In genomic region chr11:115292631-115293375, GRCm38 (mm10) we compare ENCODE assay signal across 17 mouse cellular contexts. TPM values are rescaled to one million over a fixed set of nuclear protein-coding genes. Genes with fewer than 3 reads are reported as not detected.
DNase-seq lines count a peak whose midpoint lies in the region; ATAC-seq lines count a peak whose summit lies in the region.
"Had no signal": no experiment of that assay in that cellular context is flagged by ENCODE, and none has a peak within 500 bp of the region (broad histone marks: within the 10 kb centered on the region; RNA-seq: fewer than 3 reads in every experiment).

No protein-coding gene starts in this region.

- 0 out of 2 replicates have a peak overlapping the region, but pooled peaks have one; percentile 39 for H3K27ac ChIP-seq in lung, embryonic 15.5 days
- peak overlapping the region; percentile 82 for H3K27ac ChIP-seq in stomach, embryonic 16.5 days (ENCODE audit: low read length)
- H3K27ac ChIP-seq in forebrain, embryonic 16.5 days (ENCODE audit: low read length) = no peak overlapping the region
- H3K27ac ChIP-seq: embryonic facial prominence, embryonic 10.5 days; forebrain, embryonic 10.5 days; heart, embryonic 15.5 days had no signal

- H3K9ac ChIP-seq in lung, embryonic 15.5 days = no peak overlapping the region
- H3K9ac ChIP-seq in stomach, embryonic 16.5 days (ENCODE audit: low read length) = no peak overlapping the region
- H3K9ac ChIP-seq in forebrain, embryonic 16.5 days (replicated peaks; ENCODE audit: low read depth, low read length) = no peak overlapping the region
- H3K9ac ChIP-seq: heart, embryonic 15.5 days had no signal

- H3K4me3 ChIP-seq in lung, embryonic 15.5 days = no peak overlapping the region
- H3K4me3 ChIP-seq in stomach, embryonic 16.5 days (replicated peaks; ENCODE audit: low read length) = no peak overlapping the region
- H3K4me3 ChIP-seq in forebrain, embryonic 16.5 days (replicated peaks; ENCODE audit: low read length) = no peak overlapping the region
- H3K4me3 ChIP-seq: embryonic facial prominence, embryonic 10.5 days; forebrain, embryonic 10.5 days; heart, embryonic 15.5 days; megakaryocyte, embryonic 14.5 days had no signal

- DNase-seq in adrenal gland, adult (ENCODE audit: inconsistent age in 2 of 2, low spot score in 1 of 2) = peak; percentile 66 to 78
- DNase-seq in adrenal gland, adult 18-20 months (ENCODE audit: low spot score in 2 of 2) = no peak
- DNase-seq in lung, postnatal 14 days = no peak
- DNase-seq in kidney, postnatal 4 days = peak; percentile 28 to 47
- DNase-seq in spleen, postnatal 4 days (ENCODE audit: low spot score in 2 of 2) = no peak
- DNase-seq: cerebellum, adult 9-11 months; gastrocnemius, postnatal 10 days; left cerebral cortex, postnatal 4 days; thymus, postnatal 4 days had no signal

- H3K4me2 ChIP-seq in lung, embryonic 15.5 days = no peak overlapping the region
- 0 out of 2 replicates have a peak overlapping the region, but pooled peaks have one; percentile 3 for H3K4me2 ChIP-seq in stomach, embryonic 16.5 days (ENCODE audit: low read depth, low read length)
- no peak overlapping the region for H3K4me2 ChIP-seq in forebrain, embryonic 16.5 days (ENCODE audit: low read length)
- H3K4me2 ChIP-seq: heart, embryonic 15.5 days had no signal

- no peaks in the 10 kb centered on the region for H3K36me3 ChIP-seq in lung, embryonic 15.5 days
- no peaks in the 10 kb centered on the region for H3K36me3 ChIP-seq in stomach, embryonic 16.5 days (ENCODE audit: control insufficient read depth, insufficient read depth, low read length)
- no peaks in the 10 kb centered on the region for H3K36me3 ChIP-seq in forebrain, embryonic 16.5 days (ENCODE audit: control insufficient read depth, insufficient read depth)
- H3K36me3 ChIP-seq: embryonic facial prominence, embryonic 10.5 days; forebrain, embryonic 10.5 days; heart, embryonic 15.5 days had no signal

- ATAC-seq in lung, embryonic 15.5 days (ENCODE audit: borderline replicate concordance, extremely low read depth, low FRiP score, low TSS enrichment) = no peak
- peak; percentile 22; the same call in 1 of the 2 replicates for ATAC-seq in stomach, embryonic 16.5 days (ENCODE audit: insufficient read depth, low FRiP score)
- no peak for ATAC-seq in forebrain, embryonic 16.5 days

- H3K27me3 ChIP-seq in lung, embryonic 15.5 days = peaks cover 17% of the 10 kb centered on the region
- 0 out of 2 replicates have a peak, but pooled peaks cover 5% of the 10 kb centered on the region for H3K27me3 ChIP-seq in stomach, embryonic 16.5 days (ENCODE audit: control insufficient read depth, insufficient read depth, low read length)
- no peaks in the 10 kb centered on the region for H3K27me3 ChIP-seq in forebrain, embryonic 16.5 days (replicated peaks; ENCODE audit: control insufficient read depth, insufficient read depth, low read length)

- peaks cover 38% of the 10 kb centered on the region for H3K4me1 ChIP-seq in lung, embryonic 15.5 days
- H3K4me1 ChIP-seq in stomach, embryonic 16.5 days (ENCODE audit: control insufficient read depth, insufficient read depth, low read length) = peaks cover 37% of the 10 kb centered on the region
- peaks cover 8% of the 10 kb centered on the region; the same call in 1 of the 2 replicates for H3K4me1 ChIP-seq in forebrain, embryonic 16.5 days (replicated peaks; ENCODE audit: control insufficient read depth, insufficient read depth, low read length)

- 42% methylated on average over 14 of the region's 14 CpGs for WGBS in lung, embryonic 15.5 days
- 44% methylated on average over 14 of the region's 14 CpGs for WGBS in stomach, embryonic 16.5 days
- WGBS in forebrain, embryonic 16.5 days = 69% methylated on average over 14 of the region's 14 CpGs

- H3K9me3 ChIP-seq in lung, embryonic 15.5 days = no peaks in the 10 kb centered on the region
- H3K9me3 ChIP-seq in stomach, embryonic 16.5 days (replicated peaks; ENCODE audit: control insufficient read depth, low read length) = no peaks in the 10 kb centered on the region
- no peaks in the 10 kb centered on the region for H3K9me3 ChIP-seq in forebrain, embryonic 16.5 days (ENCODE audit: control insufficient read depth, low read length)
- H3K9me3 ChIP-seq: embryonic facial prominence, embryonic 10.5 days; forebrain, embryonic 10.5 days; heart, embryonic 15.5 days had no signal

RNA-seq across cellular contexts. Expression of gene Fads6, which starts 4.7 kb away (rescaled TPM):
- 10 to 100 TPM; 43.9 to 59.6 TPM for total RNA-seq in adrenal gland, adult 18-20 months (2021)
- 0.30 and 0.32 TPM in 2 replicates for polyA plus RNA-seq in lung, embryonic 15.5 days (2015; fragmentation: Nextera tagmentation; extraction: Ambion mirVana)
- 1.6 and 1.7 TPM in 2 replicates for polyA plus RNA-seq in stomach, embryonic 16.5 days (2015; fragmentation: Nextera tagmentation; extraction: Ambion mirVana)
- polyA plus RNA-seq in forebrain, embryonic 16.5 days (2015; fragmentation: Nextera tagmentation; extraction: Ambion mirVana) = 0.27 and 0.76 TPM in 2 replicates

RNA-seq across cellular contexts. Expression of gene Otop2, which starts 14.2 kb away (rescaled TPM):
- total RNA-seq in adrenal gland, adult 18-20 months (2021) = not detected
- not detected in 2 replicates for polyA plus RNA-seq in lung, embryonic 15.5 days (2015; fragmentation: Nextera tagmentation; extraction: Ambion mirVana)
- polyA plus RNA-seq in stomach, embryonic 16.5 days (2015; fragmentation: Nextera tagmentation; extraction: Ambion mirVana) = 1.9 and 2.5 TPM in 2 replicates
- 0.24 TPM in 1 of 2 replicates, not detected in the other for polyA plus RNA-seq in forebrain, embryonic 16.5 days (2015; fragmentation: Nextera tagmentation; extraction: Ambion mirVana)
- total RNA-seq: gastrocnemius, postnatal 10 days; left cerebral cortex, postnatal 4 days had no signal
- polyA plus RNA-seq: embryonic facial prominence, embryonic 10.5 days; heart, embryonic 15.5 days; spleen, adult 2 months had no signal

RNA-seq across cellular contexts. Expression of gene Fdxr, which starts 16.0 kb away (rescaled TPM):
- 1,000 to 10,000 TPM; 1,063 to 1,343 TPM for total RNA-seq in adrenal gland, adult 18-20 months (2021)
- 14.6 and 15.8 TPM in 2 replicates for polyA plus RNA-seq in lung, embryonic 15.5 days (2015; fragmentation: Nextera tagmentation; extraction: Ambion mirVana)
- polyA plus RNA-seq in stomach, embryonic 16.5 days (2015; fragmentation: Nextera tagmentation; extraction: Ambion mirVana) = 15.4 and 15.9 TPM in 2 replicates
- polyA plus RNA-seq in forebrain, embryonic 16.5 days (2015; fragmentation: Nextera tagmentation; extraction: Ambion mirVana) = 23.2 and 26.9 TPM in 2 replicates

RNA-seq across cellular contexts. Expression of gene Grin2c, which starts 25.8 kb away (rescaled TPM):
- total RNA-seq in adrenal gland, adult 18-20 months (2021) = 10 to 100 TPM in 1 of 2 experiments, 1 to 10 TPM in 1; 2.2 to 10.6 TPM
- polyA plus RNA-seq in lung, embryonic 15.5 days (2015; fragmentation: Nextera tagmentation; extraction: Ambion mirVana) = 0.05 and 0.08 TPM in 2 replicates
- polyA plus RNA-seq in stomach, embryonic 16.5 days (2015; fragmentation: Nextera tagmentation; extraction: Ambion mirVana) = not detected in 2 replicates
- 0.29 and 0.37 TPM in 2 replicates for polyA plus RNA-seq in forebrain, embryonic 16.5 days (2015; fragmentation: Nextera tagmentation; extraction: Ambion mirVana)
- polyA plus RNA-seq: forebrain, embryonic 10.5 days had no signal

RNA-seq across cellular contexts. Expression of gene Ush1g, which starts 29.0 kb away (rescaled TPM):
- under 1 TPM; 0.36 to 0.74 TPM for total RNA-seq in adrenal gland, adult 18-20 months (2021)
- polyA plus RNA-seq in lung, embryonic 15.5 days (2015; fragmentation: Nextera tagmentation; extraction: Ambion mirVana) = not detected in 2 replicates
- 0.62 and 0.76 TPM in 2 replicates for polyA plus RNA-seq in stomach, embryonic 16.5 days (2015; fragmentation: Nextera tagmentation; extraction: Ambion mirVana)
- polyA plus RNA-seq in forebrain, embryonic 16.5 days (2015; fragmentation: Nextera tagmentation; extraction: Ambion mirVana) = 0.10 TPM in 2 replicates
- polyA plus RNA-seq: forebrain, embryonic 10.5 days had no signal

Comparison
In these comparisons a context has a peak if more than half of its experiments do, and no peak if none do; other contexts are left out.
1. DNase-seq: peak in adrenal gland, adult (2 of 2) and kidney, postnatal 4 days (2 of 2); none in adrenal gland, adult 18-20 months (0 of 2), lung, postnatal 14 days (single experiment) and spleen, postnatal 4 days (0 of 2).